Mouse (Mus musculus): Measurements from ENCODE around the gene Tenm4. TPM values are rescaled to one million over a fixed set of nuclear protein-coding genes. Genes with fewer than 3 reads are reported as not detected.

Gene Tenm4
- 24.0 and 26.2 TPM in 2 replicates for polyA plus RNA-seq (2015; fragmentation: Nextera tagmentation; extraction: Ambion mirVana)

- no peak for ATAC-seq (ENCODE audit: insufficient read depth, low FRiP score, low read depth)
- Histone ChIP-seq H3K4me2 (no peak within 1 kb of the TSS), H3K36me3 (no peaks in the 10 kb centered on the region), H3K27ac (no peak within 1 kb of the TSS), H3K4me1 (no peaks in the 10 kb centered on the region), H3K9me3 (no peaks in the 10 kb centered on the region), H3K4me3 (replicated peaks) (no peak within 1 kb of the TSS), H3K9ac (no peak within 1 kb of the TSS), H3K27me3 (replicated peaks) (no peaks in the 10 kb centered on the region)
- WGBS, result 34% methylated on average over 14 of the region's 14 CpGs
These were observed at the start of gene Tenm4 for GRCm38 (mm10) chr7:96170924-96171595. Tenm4 (plus strand) TSS chr7:96171246.

DNA sequence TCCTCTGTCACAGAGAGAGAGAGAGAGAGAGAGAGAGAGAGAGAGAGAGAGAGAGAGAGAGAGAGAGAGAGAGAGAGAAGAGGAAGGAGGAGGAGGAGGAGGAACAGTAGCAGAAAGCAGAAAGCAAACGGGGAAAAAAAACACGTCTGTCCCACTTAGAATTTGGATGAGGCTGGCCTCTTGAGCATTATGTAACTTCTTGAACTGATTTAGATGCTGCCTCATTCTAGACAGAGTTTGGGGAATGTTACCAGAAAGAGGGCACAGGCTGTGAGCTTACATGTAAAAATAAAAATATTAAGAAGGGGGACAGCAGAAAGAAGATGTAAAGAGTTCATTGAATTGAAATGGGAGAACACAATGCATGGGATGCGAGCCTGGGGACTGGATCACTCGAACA lies 40.3 kb upstream of the Tenm4 start:
- Histone ChIP-seq H3K4me1 (no peaks in the 10 kb centered on the region), H3K4me2 (no peak overlapping the region), H3K9me3 (no peaks in the 10 kb centered on the region), H3K27me3 (replicated peaks) (no peaks in the 10 kb centered on the region), H3K27ac (no peak overlapping the region), H3K9ac (no peak overlapping the region), H3K36me3 (no peaks in the 10 kb centered on the region), H3K4me3 (replicated peaks) (no peak overlapping the region)
- ATAC-seq (ENCODE audit: insufficient read depth, low FRiP score, low read depth), result no peak
- 42% methylated on average over 4 of the region's 4 CpGs for WGBS

- 74% methylated on average over 1 of the region's 1 CpGs for WGBS
- Histone ChIP-seq H3K4me2 (no peak overlapping the region), H3K4me3 (replicated peaks) (no peak overlapping the region), H3K27me3 (replicated peaks) (no peaks in the 10 kb centered on the region), H3K36me3 (no peaks in the 10 kb centered on the region), H3K9ac (no peak overlapping the region), H3K4me1 (no peaks in the 10 kb centered on the region), H3K9me3 (no peaks in the 10 kb centered on the region), H3K27ac (no peak overlapping the region)
- no peak for ATAC-seq (ENCODE audit: insufficient read depth, low FRiP score, low read depth)
These were observed 39.9 kb upstream of the Tenm4 start for GRCm38 (mm10) chr7:96131175-96131574.

GRCm38 (mm10) chr7:96136497-96136961 lies 34.5 kb upstream of the Tenm4 start:
- WGBS, result 79% methylated on average over 6 of the region's 6 CpGs
- Histone ChIP-seq H3K9me3 (no peaks in the 10 kb centered on the region), H3K27ac (no peak overlapping the region), H3K9ac (no peak overlapping the region), H3K4me3 (replicated peaks) (no peak overlapping the region), H3K4me2 (no peak overlapping the region), H3K27me3 (replicated peaks) (no peaks in the 10 kb centered on the region), H3K36me3 (no peaks in the 10 kb centered on the region), H3K4me1 (no peaks in the 10 kb centered on the region)
- ATAC-seq (ENCODE audit: insufficient read depth, low FRiP score, low read depth), result no peak

DNA sequence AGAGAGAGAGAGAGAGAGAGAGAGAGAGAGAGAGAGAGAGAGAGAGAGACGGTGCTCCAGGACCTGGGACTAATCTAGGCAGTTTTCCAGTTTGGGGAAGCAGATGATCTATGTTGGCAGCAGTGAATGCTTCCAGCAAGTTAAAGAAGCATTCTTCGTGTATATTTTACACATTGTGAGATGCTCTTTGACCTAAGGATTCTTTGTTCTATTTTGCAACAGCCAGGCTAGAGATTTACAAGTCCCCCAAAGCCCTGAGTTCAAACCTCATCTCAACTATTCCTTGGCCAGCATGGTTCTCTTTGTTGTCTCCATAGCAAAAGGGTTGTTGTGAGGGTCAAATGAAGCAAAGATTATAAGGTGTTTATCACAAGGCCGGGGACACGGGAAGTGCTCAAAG lies 29.2 kb upstream of the Tenm4 start:
- H3K9me3 ChIP-seq, result no peaks in the 10 kb centered on the region
- H3K36me3 ChIP-seq, result no peaks in the 10 kb centered on the region
- no peak for ATAC-seq (ENCODE audit: insufficient read depth, low FRiP score, low read depth)
- H3K27me3 ChIP-seq (replicated peaks), result no peaks in the 10 kb centered on the region
- H3K27ac ChIP-seq, result no peak overlapping the region
- H3K4me2 ChIP-seq, result no peak overlapping the region
- WGBS, result 68% methylated on average over 4 of the region's 4 CpGs
- no peak overlapping the region for H3K9ac ChIP-seq
- H3K4me3 ChIP-seq (replicated peaks), result no peak overlapping the region
- no peaks in the 10 kb centered on the region for H3K4me1 ChIP-seq

DNA sequence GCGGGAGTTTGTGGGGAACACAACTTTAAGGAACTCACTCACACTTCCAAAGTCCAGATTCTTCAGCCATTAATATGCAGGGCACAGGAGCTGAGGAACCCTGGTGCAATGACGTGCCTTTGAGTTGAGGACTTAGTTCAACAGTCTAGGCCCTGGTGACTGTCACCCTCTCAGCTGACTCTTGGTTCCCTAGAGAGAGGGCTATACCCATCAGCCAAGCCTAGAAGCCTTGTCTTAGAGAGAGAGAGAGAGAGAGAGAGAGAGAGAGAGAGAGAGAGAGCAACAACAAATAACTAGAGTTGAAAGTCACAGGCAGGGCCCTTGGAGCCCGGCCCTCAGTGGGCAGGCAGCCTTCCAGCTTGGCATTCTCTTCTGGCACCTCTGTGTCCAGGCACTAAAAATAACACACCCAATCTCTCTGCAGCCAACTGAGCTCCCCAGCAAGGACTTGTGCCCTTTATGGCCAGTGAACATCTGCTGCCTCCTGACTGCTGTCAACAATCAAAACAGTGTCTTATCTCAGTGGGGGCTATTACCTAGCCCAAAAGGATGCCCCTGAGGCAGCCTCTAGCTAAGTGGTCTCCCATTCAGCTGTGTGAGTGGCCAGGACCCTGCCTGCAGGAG lies 28.0 kb upstream of the Tenm4 start:
- Histone ChIP-seq H3K4me2 (no peak overlapping the region), H3K9me3 (no peaks in the 10 kb centered on the region), H3K27ac (no peak overlapping the region), H3K9ac (no peak overlapping the region), H3K4me3 (replicated peaks) (no peak overlapping the region), H3K4me1 (no peaks in the 10 kb centered on the region), H3K36me3 (no peaks in the 10 kb centered on the region), H3K27me3 (replicated peaks) (no peaks in the 10 kb centered on the region)
- no peak for ATAC-seq (ENCODE audit: insufficient read depth, low FRiP score, low read depth)
- 75% methylated on average over 3 of the region's 3 CpGs for WGBS

DNA sequence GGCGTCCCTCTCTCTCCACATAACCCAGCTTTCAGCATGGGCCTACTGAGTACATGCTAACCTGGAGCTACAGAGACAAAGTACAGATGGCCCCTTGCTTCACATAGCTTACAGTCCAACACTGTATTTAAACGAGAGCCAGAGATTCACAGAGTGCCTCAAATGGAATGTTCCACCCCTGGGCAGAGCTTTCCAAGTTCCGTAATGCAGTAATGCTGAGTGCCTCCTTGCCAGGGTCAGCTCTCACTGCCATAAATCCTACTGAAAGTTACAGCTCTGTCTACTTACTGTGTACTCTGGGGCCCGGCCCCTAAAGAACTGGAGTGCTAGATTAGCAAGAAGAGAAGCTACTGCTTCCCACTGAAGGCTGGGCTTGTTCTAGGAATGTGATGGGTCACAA lies 23.6 kb upstream of the Tenm4 start:
- Histone ChIP-seq H3K4me3 (replicated peaks) (no peak overlapping the region), H3K27ac (no peak overlapping the region)

DNA sequence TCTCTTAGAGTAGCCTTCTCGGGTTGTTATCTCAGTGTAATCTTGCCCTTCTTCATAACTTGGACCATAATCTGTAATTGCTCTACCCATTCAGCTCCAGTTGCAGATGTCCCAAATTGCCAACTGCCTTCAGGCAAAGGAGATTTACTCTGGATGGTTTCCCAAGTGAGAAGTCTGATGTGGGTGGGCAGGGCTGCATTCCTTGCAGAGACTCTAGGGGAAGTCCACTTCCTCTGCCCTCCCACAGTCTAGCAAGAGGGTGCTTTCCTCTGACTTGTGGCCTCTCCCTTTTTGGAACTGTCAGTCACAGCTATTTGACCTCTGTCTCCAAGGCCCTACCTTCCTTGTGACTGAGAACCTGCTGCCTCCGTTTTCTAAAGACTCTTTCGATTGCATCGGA lies 22.9 kb upstream of the Tenm4 start:
- H3K27me3 ChIP-seq (replicated peaks), result no peaks in the 10 kb centered on the region
- H3K4me2 ChIP-seq, result no peak overlapping the region
- no peak overlapping the region for H3K9ac ChIP-seq
- no peak overlapping the region for H3K4me3 ChIP-seq (replicated peaks)
- 0 out of 2 replicates have a peak, but pooled peaks cover 2% of the 10 kb centered on the region for H3K4me1 ChIP-seq
- no peak for ATAC-seq (ENCODE audit: insufficient read depth, low FRiP score, low read depth)
- no peaks in the 10 kb centered on the region for H3K36me3 ChIP-seq
- no peaks in the 10 kb centered on the region for H3K9me3 ChIP-seq
- 0 out of 2 replicates have a peak overlapping the region, but pooled peaks have one; percentile 13 for H3K27ac ChIP-seq
- WGBS, result 72% methylated on average over 4 of the region's 4 CpGs

More for the DNA sequence above, 23.6 kb upstream of the Tenm4 start:
- Histone ChIP-seq H3K36me3 (no peaks in the 10 kb centered on the region), H3K4me1 (0 out of 2 replicates have a peak, but pooled peaks cover 2% of the 10 kb centered on the region), H3K4me2 (no peak overlapping the region), H3K9ac (no peak overlapping the region), H3K9me3 (no peaks in the 10 kb centered on the region), H3K27me3 (replicated peaks) (no peaks in the 10 kb centered on the region)
- 47% methylated on average over 4 of the region's 4 CpGs for WGBS
- ATAC-seq (ENCODE audit: insufficient read depth, low FRiP score, low read depth), result peak; percentile 53; the same call in 1 of the 2 replicates

DNA sequence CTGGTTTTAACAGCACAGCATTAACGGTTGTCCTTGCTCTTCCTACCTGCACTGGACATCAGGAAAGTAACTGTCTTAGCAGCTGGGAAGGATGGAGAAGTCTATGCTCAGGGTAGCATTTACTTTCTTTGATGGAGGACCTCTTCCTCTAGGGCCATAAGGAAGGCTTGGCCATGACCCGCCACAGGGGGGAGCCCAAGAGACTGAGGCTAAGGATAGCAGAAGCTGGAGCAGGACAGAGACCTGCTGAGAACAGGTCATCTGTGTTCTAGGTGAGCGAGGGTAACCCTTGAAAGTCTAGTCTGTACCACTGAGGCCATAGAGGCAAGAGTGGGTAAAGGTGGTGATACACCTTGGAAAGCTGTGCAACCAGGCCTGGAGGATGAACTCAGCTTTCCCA lies 19.8 kb upstream of the Tenm4 start:
- Histone ChIP-seq H3K4me1 (0 out of 2 replicates have a peak, but pooled peaks cover 2% of the 10 kb centered on the region), H3K27me3 (replicated peaks) (no peaks in the 10 kb centered on the region), H3K27ac (no peak overlapping the region), H3K9me3 (no peaks in the 10 kb centered on the region), H3K36me3 (no peaks in the 10 kb centered on the region), H3K4me2 (no peak overlapping the region), H3K9ac (no peak overlapping the region), H3K4me3 (replicated peaks) (no peak overlapping the region)
- 52% methylated on average over 3 of the region's 3 CpGs for WGBS
- no peak for ATAC-seq (ENCODE audit: insufficient read depth, low FRiP score, low read depth)

DNA sequence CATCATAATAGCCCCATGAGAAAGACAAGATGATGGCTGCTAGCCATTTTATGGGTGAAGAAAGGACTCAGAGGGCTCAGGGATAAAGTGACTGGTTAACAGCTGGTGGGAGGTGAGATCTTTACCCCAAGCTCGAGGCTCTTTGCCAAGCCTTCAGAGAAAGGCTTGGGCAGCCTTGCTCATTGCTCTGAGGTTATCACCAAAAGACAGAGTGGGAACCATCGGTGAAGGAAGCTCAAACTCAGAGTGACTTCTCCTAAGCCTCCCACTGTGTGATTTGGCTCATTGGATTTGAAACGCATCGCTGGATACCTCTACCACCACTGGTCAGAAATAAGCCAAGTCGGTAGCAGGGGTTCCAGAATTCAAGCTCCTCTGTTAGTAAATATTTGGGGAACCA lies 19.1 kb upstream of the Tenm4 start:
- no peaks in the 10 kb centered on the region for H3K27me3 ChIP-seq (replicated peaks)
- H3K9ac ChIP-seq, result no peak overlapping the region
- WGBS, result 51% methylated on average over 5 of the region's 5 CpGs
- no peak overlapping the region for H3K4me2 ChIP-seq
- H3K4me3 ChIP-seq (replicated peaks), result no peak overlapping the region
- H3K9me3 ChIP-seq, result no peaks in the 10 kb centered on the region
- H3K36me3 ChIP-seq, result no peaks in the 10 kb centered on the region
- no peak overlapping the region for H3K27ac ChIP-seq
- no peak for ATAC-seq (ENCODE audit: insufficient read depth, low FRiP score, low read depth)
- 0 out of 2 replicates have a peak, but pooled peaks cover 2% of the 10 kb centered on the region for H3K4me1 ChIP-seq

DNA sequence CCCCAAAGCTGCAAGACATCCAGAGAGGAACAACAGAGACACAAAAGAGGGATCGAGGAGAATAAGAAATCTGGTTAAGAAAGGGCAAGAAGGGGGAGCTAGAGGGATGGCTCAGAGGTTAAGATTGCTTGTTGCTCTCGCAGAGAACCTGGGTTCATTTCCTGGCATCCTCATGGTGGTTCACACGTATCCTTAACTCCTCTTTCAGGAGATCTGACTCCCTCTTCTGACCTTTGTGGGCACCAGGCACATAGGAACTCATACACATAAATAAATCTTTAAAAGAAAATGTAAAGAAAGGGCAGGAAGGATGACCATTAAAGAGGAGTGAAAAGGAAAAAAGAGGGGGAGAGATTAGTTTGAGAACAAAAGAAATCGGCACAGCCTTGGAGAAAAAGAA lies 18.6 kb upstream of the Tenm4 start:
- Histone ChIP-seq H3K27ac (0 out of 2 replicates have a peak overlapping the region, but pooled peaks have one; percentile 59), H3K9ac (no peak overlapping the region), H3K4me3 (replicated peaks) (no peak overlapping the region), H3K9me3 (no peaks in the 10 kb centered on the region), H3K27me3 (replicated peaks) (no peaks in the 10 kb centered on the region), H3K4me1 (0 out of 2 replicates have a peak, but pooled peaks cover 2% of the 10 kb centered on the region), H3K4me2 (peak overlapping the region; percentile 58), H3K36me3 (no peaks in the 10 kb centered on the region)
- 16% methylated on average over 4 of the region's 4 CpGs for WGBS
- ATAC-seq (ENCODE audit: insufficient read depth, low FRiP score, low read depth), result no peak

DNA sequence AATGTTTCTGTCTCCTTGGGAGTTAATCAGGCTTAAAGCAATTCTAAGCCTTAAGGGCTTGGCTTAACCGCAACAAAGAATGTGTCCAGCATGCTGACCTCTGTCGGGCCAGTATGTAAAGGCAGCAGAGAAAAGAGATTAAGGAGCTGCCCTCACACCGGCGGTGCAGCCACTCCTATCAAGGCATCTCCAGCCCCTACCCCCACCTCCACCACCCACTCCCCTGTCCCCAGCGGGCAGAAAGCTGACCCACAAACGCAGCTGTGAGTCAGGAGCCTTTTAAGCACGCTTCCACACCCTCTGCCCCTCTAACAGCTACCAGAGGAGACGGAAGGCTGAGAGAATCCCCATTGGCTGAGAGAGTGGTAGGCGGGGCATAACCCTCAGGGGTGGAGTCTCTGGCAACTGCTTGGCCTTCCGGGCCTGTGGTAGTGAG lies 18.1 kb upstream of the Tenm4 start:
- ATAC-seq (ENCODE audit: insufficient read depth, low FRiP score, low read depth), result peak; percentile 90
- Histone ChIP-seq H3K4me2 (peak overlapping the region; percentile 58), H3K4me1 (0 out of 2 replicates have a peak, but pooled peaks cover 2% of the 10 kb centered on the region), H3K4me3 (replicated peaks) (peak overlapping the region; percentile 46), H3K36me3 (no peaks in the 10 kb centered on the region), H3K27me3 (replicated peaks) (no peaks in the 10 kb centered on the region), H3K9ac (no peak overlapping the region), H3K27ac (peak overlapping the region; percentile 59), H3K9me3 (no peaks in the 10 kb centered on the region)
- 4% methylated on average over 10 of the region's 10 CpGs for WGBS

All from stomach, embryonic 15.5 days (tissue).